Mouse (Mus musculus) lung, adult 2 months (tissue): ENCODE measurements at regions not wholly inside any gene's neighbourhood (a gene's known extent, or its start where the extent isn't known, plus 50 kb on each side); places are given as distances from the start of the nearest gene placed in this dataset.

Experiments used
- DNase-seq: peaks from one replicate; pipeline ENCODE4 v3.0.0; 2022
- H3K4me1 ChIP-seq: fragments of 200-500 bp; 2 replicates; pipeline ENCODE4 v1.6.1; 2011; ENCODE audit warnings: low read length; ENCODE audit not compliant: control insufficient read depth, insufficient read depth
- H3K4me3 ChIP-seq: fragments of 200-500 bp; replicated peaks from 2 replicates; pipeline ENCODE3; 2011; ENCODE audit warnings: low read depth, mild to moderate bottlenecking, control low read depth, low read length; ENCODE audit errors: extremely low read depth
- CTCF ChIP-seq: fragments of 200-500 bp; IDR thresholded peaks from 2 replicates; pipeline ENCODE4 v1.5.1; 2011; ENCODE audit warnings: mild to moderate bottlenecking, low read length, control low read depth; ENCODE audit not compliant: insufficient read depth
- POLR2A ChIP-seq: fragments of 200-500 bp; IDR thresholded peaks from 2 replicates; pipeline ENCODE4 v1.6.1; 2011; ENCODE audit warnings: low read depth, mild to moderate bottlenecking, control low read depth, low read length, borderline replicate concordance; ENCODE audit errors: extremely low read depth
- WGBS: fragments of 180-500 bp; shearing (Covaris S2); methylation state at CpG from one replicate; pipeline ENCODE4 v1.1.7; 2018; 5-methylcytosine and 5-hydroxymethylcytosine counted together

DNA sequence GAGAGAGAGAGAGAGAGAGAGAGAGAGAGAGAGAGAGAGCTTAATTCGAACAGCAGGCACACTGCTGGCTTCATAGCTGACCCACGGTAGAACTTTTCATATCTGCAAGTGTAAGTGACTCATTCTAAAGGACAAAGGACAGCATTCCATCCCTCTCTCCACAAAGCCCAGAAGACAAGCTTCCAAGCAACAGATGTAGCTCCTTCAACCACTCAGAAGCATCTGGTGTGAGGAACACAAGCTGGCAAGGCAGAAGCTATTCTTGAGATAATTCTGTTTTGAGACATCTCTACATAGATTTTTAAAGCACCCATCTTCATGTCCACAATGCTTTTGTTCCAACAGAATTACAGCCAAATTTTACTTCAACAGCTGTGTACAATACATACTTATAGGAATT is 294.2 kb upstream of the Gria1 start:
- TF ChIP-seq POLR2A (no peak), CTCF (no peak)
- Histone ChIP-seq H3K4me3 (no peak overlapping the region), H3K4me1 (no peaks in the 10 kb centered on the region)
- WGBS = 47% methylated on average over 2 of the region's 2 CpGs
- no peak for DNase-seq

DNA sequence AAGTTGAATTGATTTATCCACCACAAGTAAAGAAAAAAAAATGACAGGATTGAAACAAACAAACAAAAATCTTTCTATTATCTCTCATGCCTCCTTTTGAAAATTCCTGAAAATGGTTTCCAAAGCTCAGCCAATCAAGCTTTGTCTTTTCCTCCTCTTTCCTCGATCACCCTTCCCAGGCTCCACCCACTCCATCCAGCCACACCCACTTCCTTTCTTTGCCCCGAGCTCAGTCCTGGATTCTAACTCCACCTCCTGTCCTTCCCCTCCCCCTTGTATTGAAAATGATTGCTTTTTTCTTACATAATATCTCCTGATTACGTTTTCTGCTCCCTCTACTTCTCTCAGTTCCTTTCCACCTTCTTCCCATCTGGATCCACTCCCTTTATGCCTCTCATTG is 286.0 kb upstream of the Gria1 start:
- Histone ChIP-seq H3K4me1 (0 out of 2 replicates have a peak, but pooled peaks cover 2% of the 10 kb centered on the region), H3K4me3 (no peak overlapping the region)
- DNase-seq = no peak
- TF ChIP-seq CTCF (no peak), POLR2A (no peak)
- 31% methylated on average over 3 of the region's 3 CpGs for WGBS

DNA sequence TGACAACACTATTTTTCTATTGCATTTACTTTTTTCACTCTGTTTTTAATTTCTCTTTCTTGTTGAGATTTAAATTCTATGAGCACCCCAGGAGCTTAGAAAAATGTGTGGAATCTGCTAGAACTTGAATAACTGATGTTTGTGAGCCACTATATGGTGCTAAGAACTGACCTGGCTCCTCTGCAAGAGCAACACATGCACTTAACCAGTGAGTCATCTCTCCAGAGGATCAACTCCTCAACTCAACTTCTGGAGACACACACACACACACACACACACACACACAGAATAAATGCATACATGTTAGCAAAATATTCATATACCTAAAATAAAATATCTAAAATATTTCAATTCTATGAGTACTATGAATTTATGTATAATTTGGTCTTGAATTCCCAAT is 285.0 kb upstream of the Gria1 start:
- Histone ChIP-seq H3K4me1 (0 out of 2 replicates have a peak, but pooled peaks cover 2% of the 10 kb centered on the region), H3K4me3 (no peak overlapping the region)
- no peak for DNase-seq
- TF ChIP-seq CTCF (no peak), POLR2A (no peak)

DNA sequence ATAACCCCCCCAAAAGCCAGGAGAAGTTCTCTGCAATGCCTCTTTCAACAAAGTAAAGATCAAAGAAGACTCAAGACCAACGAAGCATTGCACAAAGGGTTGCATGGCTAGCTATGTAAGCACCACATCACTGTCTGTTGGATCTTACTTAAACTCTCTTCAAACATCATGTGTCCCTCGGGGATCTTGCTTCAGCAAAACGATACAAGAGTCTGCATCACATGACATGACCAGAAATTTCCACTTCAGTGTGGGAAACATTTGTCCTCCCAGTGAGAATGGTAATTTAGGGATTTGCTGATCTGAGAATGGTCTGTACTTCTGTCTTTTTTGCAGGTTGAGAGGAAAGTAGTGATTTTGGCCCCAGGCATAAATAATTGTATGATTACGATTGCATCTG is 283.6 kb upstream of the Gria1 start:
- WGBS = 46% methylated on average over 4 of the region's 4 CpGs
- no peak for DNase-seq
- H3K4me1 ChIP-seq = 0 out of 2 replicates have a peak, but pooled peaks cover 2% of the 10 kb centered on the region
- no peak overlapping the region for H3K4me3 ChIP-seq
- no peak for TF ChIP-seq POLR2A
- TF ChIP-seq CTCF = no peak

DNA sequence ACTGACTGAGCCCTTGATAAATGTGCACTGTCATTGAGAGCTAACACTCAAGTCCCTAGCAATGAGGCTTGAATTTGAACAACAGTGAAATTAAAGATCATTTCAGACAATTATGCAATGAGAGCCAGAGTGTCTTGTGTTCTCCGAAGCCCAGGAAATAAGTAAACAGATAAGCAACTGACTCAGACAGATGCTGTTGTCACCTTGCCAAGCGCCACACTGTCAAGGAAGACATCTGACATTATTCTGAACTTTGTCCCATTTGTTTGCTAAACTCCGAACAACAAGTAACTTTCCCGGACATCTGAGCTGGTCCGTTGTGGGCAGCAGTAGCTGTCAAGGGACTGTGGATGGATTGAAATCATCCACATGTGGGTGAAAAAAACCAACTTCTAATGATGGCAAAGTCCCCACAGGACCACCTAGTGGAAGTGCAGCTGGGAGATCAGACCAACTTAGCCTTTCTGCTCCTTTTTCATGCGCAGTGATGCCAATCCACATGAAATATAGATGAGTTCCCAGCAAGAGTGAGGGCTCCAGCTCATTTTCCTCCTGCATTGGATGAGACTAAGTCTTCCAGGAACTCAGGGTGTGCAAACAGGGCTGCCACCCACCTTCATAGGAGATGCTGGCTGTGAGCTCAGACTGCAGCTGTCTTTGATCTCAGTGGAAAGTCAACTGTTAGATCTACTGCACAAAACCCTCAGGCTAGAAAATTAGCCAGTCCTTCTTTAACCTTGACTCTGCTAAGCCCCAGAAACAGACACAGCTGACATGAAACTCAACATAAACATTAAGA is 282.8 kb upstream of the Gria1 start:
- WGBS = 28% methylated on average over 6 of the region's 6 CpGs
- H3K4me1 ChIP-seq = 0 out of 2 replicates have a peak, but pooled peaks cover 2% of the 10 kb centered on the region
- no peak for TF ChIP-seq POLR2A
- TF ChIP-seq CTCF = no peak
- no peak overlapping the region for H3K4me3 ChIP-seq
- peak; percentile 5 for DNase-seq

DNA sequence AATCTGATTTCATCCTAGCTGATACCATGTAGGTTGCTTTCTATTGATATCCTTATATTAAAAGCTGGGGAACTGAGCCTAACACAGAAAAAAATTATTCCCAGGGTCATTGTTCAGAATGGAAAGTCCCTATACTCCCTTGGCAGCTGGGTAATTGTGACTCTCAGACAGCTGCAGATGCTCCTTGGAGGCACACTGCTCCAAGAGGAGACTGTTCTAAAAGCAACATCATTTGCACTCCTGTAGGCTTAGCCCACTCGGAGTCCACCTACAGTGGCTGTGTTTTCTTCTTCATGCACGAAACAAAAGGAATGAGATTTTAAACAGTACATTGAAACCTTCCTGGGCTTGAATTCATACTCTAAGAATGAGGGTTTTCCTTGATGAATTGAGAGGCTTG is 269.3 kb upstream of the Gria1 start:
- no peaks in the 10 kb centered on the region for H3K4me1 ChIP-seq
- WGBS = 59% methylated on average over 2 of the region's 2 CpGs
- TF ChIP-seq POLR2A = no peak
- no peak for TF ChIP-seq CTCF

DNA sequence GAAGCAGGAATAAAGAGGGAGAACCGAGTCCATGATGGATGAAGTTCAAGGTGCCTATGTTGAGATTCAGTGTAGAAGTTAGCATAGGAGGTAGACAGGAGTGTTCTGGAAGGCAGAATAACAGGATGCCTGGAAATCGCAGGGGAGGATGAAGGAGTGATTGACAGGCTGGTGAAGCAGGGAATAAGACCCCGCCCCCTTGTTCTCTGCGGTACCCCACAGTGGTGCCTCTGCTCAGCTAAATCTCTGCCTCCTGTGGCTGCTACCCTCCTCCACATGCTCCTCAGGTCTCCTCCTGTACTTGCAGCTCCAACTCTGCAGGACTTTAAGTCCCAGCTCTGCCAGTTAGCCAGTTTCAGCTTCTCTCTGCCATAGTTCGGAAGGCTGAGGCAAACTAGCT is 261.2 kb upstream of the Gria1 start:
- no peak for DNase-seq
- WGBS = 46% methylated on average over 5 of the region's 5 CpGs
- no peak for TF ChIP-seq CTCF
- no peak for TF ChIP-seq POLR2A
- no peaks in the 10 kb centered on the region; the same call in 1 of the 2 replicates for H3K4me1 ChIP-seq
- no peak overlapping the region for H3K4me3 ChIP-seq

More for the DNA sequence above, 269.3 kb upstream of the Gria1 start:
- H3K4me3 ChIP-seq = no peak overlapping the region
- DNase-seq = no peak

DNA sequence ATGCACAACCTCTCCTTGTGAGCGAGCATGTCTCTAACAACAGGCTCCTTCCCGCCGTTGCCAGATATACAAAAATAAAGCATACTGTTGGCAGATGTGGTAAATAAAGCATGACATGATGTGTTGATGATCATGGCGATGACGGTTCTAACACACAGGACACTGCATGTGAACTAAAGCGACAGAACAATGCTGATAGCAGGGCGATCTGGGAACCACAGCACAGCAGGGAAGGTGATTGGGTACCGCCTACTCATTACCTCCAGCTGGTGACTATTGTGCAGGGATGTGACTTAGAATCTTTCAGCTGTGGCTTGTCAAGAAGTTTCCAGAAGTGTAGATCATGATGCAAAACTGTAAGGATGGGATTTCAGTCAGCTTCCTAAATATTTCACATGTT is 260.5 kb upstream of the Gria1 start:
- Histone ChIP-seq H3K4me3 (no peak overlapping the region), H3K4me1 (no peaks in the 10 kb centered on the region; the same call in 1 of the 2 replicates)
- WGBS = 41% methylated on average over 8 of the region's 8 CpGs
- no peak for DNase-seq
- TF ChIP-seq POLR2A (no peak), CTCF (no peak)

DNA sequence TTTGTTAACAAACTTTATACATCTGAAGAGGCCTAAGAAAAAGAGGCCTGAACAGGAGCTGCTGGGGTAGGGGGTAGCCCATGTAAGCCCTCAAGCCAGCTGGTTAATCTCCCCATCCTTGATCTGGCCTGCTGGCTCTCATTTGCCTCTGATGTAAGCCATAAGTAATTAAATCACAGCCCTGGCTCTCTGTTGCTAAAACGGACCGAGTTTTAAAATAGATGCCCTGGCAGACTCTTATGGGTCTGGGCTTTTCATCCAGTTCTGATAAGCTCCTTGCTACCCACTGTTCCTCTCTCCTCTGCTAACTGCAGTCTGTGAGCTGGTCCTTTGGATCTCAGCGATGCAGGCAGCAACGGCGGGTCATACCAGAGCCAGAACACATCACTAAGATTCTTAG is 259.3 kb upstream of the Gria1 start:
- no peaks in the 10 kb centered on the region; the same call in 1 of the 2 replicates for H3K4me1 ChIP-seq
- H3K4me3 ChIP-seq = no peak overlapping the region
- 55% methylated on average over 5 of the region's 5 CpGs for WGBS
- DNase-seq = no peak
- TF ChIP-seq POLR2A = no peak
- no peak for TF ChIP-seq CTCF

DNA sequence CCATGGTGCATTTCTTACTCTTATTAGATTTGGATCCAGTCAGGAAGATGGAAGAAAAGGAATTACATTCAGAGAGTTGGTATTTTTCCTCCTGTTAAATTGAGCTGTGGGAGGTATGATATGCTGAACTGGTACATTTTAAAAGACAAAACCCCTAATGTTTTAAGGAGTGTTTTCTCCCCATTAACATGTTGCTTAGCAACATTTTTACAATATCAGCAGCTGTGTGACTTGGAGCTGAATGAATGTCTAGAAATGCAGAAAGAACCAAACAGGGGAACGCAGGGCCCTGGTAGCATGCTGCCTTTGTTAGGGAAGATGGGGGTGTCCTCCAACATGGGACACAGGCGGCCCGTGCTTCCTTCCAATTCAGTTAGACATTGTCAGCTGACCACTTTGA is 257.5 kb upstream of the Gria1 start:
- 76% methylated on average over 3 of the region's 3 CpGs for WGBS
- TF ChIP-seq POLR2A (no peak), CTCF (no peak)
- DNase-seq = no peak

More for the DNA sequence above, 257.5 kb upstream of the Gria1 start:
- H3K4me1 ChIP-seq = no peaks in the 10 kb centered on the region; the same call in 1 of the 2 replicates
- H3K4me3 ChIP-seq = no peak overlapping the region
